Mouse (Mus musculus) hematopoietic stem cell, adult 5-6 weeks (primary cell): ENCODE measurements at regions not wholly inside any gene's neighbourhood (a gene's known extent, or its start where the extent isn't known, plus 50 kb on each side); places are given as distances from the start of the nearest gene placed in this dataset.

Experiments used
- ATAC-seq, 2 experiments: fragments of 125-278 bp in 1 of 2; replicated peaks in 1 of 2; 2 replicates each; pipeline ENCODE4 v1.8.0; 2016 to 2017; ENCODE audit warnings: inconsistent platforms in 2 of 2, mild to moderate bottlenecking in 2 of 2, moderate number of reproducible peaks in 2 of 2, low read depth in 1 of 2, moderate TSS enrichment in 1 of 2; ENCODE audit not compliant: low FRiP score in 2 of 2, poor library complexity in 2 of 2, severe bottlenecking in 2 of 2, insufficient read depth in 1 of 2, low TSS enrichment in 1 of 2

DNA sequence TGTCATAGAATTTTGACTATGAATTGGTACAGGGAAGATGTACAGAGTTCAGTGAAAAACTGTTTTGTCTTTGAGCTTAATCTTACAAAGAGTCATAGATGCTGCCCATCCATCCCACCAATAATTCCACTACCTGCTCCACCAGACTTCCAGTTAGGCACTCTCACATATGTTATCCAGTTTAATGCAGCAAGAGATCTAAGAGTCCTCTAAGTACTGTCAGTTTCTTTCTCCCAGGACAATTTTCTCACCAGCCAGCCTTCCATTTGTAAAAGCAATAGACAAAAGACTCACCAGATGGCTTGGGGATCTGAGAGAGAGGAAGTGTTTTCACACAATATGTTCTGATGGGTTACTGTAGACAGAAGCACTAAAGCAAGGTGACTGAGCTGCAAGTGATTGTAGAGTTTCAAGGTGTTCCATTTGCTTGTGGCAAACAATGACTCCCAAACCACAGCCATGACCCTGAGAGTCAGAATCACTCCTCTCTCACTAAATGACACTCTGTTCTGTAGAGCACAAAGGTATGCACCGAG lies 365.6 kb downstream of the Gsdmc2 start:
- ATAC-seq = no peak

DNA sequence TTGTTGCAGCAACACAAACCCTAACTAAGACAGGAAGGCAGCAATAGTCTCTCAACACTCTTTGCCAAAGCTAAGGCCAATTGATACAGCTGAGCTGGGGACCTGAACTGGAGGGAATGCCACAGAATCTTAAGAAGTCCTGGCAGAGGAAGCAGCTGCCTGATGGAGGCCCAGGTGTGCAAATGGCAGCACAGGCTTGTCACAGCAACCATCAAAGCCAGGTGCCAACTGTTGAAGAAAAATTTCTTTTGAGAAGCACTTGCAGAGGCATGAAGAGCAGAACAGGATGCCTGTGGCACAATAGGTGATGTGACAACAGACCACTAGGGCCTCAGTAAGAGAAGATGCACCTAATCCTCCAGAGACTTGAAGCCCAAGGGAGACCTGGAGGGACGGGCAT lies 378.1 kb downstream of the Gsdmc2 start:
- ATAC-seq = no peak

DNA sequence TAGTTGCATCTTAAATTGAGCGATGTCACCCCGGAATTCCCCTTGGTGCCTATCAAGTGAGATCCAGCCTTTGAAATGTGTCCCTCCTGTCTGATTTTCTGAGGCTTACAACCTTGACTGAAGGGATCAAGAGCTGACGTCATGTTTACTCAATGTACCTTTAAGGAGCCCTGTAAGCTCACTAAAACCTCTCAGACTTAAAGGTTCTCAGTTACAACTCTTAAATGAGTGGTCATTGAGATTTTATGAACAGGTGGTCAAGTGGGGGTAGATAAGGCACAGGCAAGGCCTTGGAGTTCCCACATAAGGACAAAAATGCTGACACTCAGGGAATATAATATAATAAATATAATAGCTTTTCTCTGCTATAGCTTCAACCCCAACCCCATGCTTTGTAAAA lies 392.4 kb downstream of the Gsdmc2 start:
- no peak for ATAC-seq

DNA sequence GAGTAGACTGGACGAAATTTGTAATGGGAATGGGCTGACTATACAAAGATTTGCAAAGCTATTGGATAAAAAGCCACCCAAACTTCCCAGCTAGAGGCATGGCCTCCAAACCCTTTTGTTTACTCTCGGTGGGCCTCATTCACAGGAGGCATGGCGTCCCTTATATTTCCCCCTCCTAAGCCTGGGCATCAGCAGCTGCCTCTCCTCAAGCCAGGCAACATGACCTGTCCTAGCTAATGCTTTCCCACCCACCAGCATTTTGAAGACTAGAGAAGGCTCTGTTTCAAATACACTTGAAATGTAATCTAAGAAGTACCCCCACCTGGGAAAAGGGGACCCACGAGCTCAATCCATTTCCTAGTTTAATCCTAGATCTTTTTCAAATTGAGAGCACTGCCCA lies 398.7 kb downstream of the Gsdmc2 start:
- ATAC-seq = no peak

DNA sequence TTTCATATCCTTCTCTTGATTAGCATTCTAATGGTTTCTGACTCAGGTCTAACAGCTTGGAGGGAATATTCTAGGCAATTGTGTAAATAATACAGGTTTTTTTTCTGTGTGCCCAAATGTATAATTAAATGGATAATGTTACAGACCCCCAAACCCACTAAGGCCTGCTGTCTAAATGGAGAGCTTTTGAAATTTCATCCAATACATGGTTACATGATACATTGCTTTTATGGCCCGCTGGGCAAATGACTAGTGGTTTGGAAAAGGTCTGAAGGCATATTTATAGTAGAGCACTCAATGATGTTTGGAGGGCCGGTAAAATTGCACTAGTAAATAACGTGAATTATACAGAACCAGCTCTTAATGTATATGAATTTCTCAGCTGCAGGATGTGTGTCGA lies 400.0 kb downstream of the Gsdmc2 start:
- ATAC-seq = no peak

DNA sequence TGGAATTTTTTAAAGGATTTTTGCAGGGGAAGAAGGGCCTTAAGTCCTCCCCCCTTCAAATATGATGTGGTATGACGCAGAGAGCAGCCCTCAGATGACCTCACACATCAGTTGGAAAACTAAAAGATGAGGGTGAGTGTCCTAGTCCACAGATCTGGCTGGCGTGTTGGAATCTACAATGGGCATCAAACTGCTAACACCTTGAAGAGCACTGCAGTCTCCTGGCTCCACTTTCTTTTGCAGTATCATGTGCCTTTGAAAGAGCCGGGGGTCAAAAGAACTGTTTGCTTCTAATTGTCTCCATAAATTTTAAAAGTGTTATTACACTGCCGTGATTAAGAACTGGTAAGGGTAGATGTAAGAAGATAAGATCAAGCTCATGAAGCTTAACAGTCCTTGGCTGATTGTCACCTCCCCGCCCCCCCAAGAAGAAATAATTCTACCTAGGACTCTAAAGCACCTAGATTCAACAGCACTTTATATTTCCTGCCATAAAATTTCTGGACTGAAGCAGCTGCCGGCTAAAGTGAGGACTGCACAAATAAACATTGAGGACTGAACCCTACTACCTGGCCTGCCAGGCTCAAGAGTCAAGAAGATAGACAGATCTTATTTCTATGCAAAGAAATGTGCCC lies 402.7 kb downstream of the Gsdmc2 start:
- no peak for ATAC-seq

DNA sequence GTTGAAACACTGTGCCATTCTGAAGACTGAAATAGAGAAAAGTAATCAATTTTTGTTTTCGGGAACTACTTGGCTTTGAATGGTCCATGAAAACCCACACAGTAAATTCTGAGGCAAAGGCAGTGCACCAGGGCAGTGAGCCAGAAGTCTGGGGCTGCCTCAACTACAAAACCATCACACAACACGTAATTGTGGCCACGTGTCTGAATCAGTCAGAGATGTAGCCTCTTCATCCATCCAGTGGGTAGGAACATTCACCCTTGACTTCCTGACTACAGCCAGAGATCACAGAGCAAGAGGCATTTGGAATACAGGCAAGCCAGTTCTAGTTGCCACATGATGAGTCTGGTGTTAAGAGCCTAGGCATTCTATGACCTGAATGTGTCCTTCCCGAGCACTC lies 432.3 kb downstream of the Gsdmc2 start:
- ATAC-seq = no peak

DNA sequence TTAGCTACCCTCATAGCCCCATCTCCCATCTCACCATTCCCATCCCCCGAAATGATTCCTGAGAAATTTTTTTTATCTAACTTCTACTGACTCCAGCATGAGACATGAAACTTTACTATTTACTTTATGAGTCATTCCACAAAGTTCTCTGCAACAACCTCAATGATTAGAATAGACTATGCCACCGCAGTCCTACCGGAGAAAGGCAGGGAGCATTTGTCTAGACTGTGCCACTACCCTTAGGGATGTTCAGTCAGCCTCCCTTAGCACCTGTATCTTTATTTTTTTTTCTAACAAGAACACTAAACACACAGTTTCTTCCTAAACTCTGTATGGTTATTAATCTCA lies 433.2 kb downstream of the Gsdmc2 start:
- ATAC-seq = no peak

DNA sequence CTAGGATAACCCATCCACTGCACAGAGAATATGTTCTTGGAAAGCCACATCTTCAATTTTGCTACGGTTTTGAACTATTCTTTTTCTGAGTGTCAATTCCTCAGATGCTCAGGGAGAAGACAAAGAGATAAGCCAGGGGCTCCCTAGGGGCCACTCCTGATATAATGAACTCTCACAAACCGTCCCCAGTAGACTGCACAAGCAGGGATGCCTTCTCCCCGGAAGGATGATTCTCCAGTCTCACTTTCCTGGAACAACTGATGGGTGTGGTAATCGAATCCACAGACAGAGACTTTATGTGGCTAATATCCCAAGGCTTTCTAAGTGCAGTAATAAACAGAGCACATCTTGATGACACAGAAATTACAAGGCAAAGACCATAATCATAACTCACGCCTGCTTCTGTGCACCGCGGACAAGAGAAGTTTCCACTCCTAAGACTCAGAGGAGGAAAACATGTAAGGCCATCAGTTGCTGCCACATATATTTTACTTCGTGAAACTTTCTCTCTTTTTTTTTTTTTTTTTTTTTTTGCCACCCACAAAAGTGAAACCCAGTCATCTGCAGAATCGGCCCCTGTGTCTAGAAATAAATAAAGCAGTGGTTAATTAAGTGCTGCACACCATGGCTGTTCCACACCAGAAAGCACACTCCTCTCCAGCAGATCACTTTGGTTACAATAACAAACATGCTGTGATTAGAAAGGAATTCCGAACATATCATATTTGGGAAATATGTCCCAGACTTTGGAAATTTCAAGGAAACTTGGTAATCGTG lies 433.8 kb downstream of the Gsdmc2 start:
- no peak for ATAC-seq

DNA sequence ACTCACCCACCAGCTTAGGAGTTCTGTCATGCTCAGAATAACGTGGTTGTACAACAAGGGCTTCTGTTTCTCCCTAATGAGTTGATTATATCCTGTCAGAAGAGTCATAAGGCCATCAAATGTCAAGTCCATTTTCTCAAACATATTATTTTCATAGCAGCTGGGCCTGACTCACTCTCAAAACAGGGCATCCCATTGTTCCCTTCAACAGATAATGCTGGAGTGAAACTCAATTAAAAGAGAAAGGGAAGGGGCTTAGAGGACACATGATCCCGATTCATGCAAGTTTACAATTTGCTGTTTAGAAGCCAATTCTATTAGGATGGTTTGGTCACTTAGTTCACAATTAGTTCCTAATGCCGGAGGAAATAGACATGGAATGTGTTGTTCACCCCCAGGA lies 444.5 kb downstream of the Gsdmc2 start:
- no peak for ATAC-seq

DNA sequence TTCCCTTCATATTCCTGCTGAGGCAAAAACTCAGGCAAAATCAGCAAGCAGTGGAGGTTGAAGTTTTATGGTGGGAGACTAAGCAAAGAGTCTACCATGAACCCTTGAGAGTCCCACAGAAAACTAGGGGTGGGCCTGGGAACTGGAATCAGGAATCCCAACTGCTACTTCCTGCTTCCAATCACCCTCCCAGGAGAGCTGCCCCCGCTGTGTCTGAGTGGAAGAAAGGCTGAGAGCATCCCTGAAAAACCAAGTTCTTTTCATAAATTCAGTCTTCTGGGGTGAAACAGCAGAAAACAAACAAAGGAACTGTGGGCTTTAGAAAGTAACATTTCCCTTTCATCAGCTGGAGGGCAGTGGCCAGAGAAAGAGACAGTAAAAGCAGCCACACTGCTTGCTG lies 445.0 kb downstream of the Gsdmc2 start:
- no peak for ATAC-seq

DNA sequence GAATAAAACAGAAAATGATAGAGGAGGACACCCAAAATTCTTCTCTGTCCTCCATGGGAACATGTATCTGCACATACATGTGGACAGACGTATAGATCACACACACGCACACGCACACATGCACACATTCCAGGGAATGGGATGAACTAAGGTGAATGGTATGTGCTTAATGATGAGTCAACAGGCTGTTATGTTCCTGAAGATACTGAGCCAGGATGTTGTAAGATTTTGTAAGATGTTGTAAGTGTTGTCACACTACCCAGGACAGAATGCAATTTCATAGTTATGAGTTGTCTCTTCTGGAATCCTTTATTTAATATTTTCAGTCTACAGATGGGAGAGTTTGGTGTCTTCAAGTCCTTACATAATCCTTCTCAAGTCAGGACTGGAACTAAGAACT lies 447.5 kb downstream of the Gsdmc2 start:
- ATAC-seq = no peak

DNA sequence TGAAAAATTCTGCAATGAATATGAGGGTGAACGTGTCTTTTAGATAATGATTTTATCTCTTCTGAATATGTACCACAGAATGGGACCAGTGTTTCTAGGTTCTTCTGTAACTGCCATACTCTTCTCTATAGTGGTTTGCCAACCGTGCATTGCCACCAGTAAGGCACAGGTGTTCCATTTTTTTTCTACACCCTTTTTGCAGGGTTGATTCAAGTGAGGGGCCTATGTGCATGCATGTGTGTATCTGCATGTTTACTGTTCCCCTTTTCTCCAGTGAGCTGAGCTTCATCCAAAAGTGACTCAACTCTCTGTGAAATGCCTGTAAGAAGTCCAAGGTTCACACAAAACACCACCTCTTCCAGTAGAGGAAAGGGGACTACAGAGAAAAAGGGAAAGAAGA lies 467.7 kb downstream of the Gsdmc2 start:
- ATAC-seq = no peak

DNA sequence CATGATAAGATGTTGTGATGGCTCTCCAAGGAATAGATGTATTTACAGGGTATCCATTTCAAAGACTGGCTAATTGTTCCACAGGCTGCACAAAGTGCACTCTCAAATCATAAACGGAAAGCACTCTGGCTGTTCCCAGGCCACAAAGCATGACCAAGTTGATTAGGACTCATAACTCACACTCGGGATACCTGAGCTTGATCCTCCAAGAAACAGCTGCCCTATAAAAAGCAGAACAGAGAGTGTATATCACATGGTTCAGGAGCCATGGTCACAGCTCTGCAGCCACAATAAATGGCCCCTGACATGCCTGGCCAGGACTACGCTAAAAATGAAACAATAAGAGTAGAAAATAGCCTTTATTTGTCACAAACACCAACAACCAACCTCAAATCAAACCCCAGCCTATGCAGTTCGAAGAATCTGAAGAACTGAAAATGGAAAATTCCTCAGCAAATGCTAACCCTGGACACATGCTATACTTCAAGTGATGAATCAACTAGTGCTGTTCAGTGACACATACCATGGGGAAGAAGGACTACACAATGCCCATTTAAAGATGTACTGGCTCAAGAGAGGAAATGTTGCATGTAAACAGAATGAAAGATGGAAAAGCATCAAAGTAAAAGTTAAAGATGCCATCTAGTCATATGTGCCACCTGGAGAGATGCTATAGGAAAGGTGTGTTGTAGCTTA lies 473.5 kb downstream of the Gsdmc2 start:
- no peak for ATAC-seq

DNA sequence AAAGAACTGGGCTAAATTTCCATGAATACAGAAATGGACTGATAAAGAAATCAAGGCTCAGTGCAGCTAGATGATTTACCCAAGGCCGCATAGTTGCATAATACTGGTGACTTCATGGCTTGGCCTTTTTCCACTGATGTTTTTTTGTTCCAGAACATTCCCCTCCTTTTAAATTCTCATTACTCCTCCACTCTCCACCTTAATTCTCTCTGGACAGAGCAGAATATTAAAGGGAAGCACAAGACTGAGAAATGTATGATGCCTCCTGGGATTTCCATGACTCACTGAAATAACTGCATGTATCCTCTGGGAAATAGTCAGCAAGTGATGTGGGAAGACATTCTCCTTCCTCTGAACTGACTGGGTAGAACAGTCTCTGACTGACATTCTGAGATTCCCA lies 480.5 kb downstream of the Gsdmc2 start:
- no peak for ATAC-seq

DNA sequence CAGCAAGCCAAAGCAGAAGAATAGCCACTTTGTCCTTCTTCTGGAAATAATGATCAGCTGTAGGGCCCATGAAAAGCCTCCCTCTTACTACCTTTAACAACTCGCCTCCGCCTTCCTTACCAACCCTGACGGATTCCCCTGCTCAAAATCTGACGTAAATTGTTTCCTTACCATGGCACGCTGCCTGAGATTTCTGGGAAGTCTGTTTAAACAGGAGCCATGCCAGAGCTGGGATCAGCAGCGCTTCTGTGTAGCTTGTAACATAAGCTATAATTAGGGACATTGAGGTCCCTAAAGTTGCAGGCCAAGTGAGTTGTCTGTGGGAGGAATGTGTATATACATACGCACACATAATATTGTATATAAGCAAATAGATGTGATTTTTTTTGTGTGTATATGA lies 484.6 kb downstream of the Gsdmc2 start:
- ATAC-seq = no peak

DNA sequence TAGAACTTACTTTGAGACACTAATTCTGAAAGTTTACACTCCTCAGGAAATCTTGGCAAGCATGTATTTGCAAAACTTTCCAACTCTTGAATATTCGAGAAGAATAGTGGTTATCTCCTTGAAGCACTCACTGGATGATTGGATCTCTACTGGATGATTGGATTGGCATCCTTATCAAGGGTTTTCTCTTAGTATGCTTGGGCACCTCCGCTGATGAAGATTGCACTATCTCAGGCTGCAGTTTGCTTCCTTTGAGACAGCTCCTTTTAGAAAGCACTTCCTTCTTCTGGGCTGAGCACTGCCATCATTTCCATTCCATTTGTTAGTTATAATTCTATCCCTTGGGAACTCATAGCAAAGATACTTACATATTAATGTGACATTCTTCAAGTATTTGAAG lies 503.2 kb downstream of the Gsdmc2 start:
- ATAC-seq = no peak

DNA sequence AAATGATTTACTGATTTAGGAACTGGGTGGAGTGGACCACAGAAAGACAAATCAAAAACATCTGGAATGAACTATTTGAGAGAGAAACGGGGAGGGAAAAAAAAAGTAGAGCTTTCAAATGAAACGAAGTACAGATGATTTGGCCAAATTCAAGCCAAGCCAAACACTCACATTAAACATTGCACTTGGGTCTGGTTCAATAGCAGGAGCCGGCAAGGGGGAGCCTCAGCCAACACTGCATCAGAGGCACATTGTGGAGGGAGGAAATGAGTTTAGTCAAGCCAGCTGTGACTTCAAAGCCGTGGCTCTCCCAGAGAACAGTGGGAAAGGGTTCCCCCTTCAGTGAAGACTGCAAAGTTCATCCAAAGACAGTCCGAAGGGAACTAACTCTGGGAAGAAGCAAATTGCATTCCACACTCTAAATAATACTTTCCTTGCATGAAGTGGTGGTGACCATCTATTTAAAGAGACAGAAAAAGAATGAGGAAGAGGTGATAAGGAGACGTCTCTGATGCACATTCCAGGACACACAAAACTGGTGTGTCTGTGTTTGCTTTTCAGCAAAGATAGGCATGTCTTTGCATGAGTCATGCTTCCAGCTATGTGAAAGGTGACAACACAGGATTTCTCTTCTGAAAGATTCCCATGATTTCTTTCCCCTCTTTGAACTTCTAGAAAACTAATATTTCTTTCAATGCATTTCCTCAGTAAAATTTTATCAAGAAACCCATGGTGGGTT lies 504.5 kb downstream of the Gsdmc2 start:
- no peak for ATAC-seq
